Mouse (Mus musculus) kidney, embryonic 16.5 days (tissue): ENCODE measurements around the gene Ubr3. TPM values are rescaled to one million over a fixed set of nuclear protein-coding genes. Genes with fewer than 3 reads are reported as not detected.
A peak's percentile ranks its signal among the peaks of the same experiment; 100 is the strongest.
"Not testable (repeated sequence)": the region's sequence is repeated elsewhere in the genome, so short reads cannot be mapped to it uniquely, and the experiment has no call there.

ENCODE experiments used
- ATAC-seq: fragments of 200-750 bp; cut with Nextera tagmentation; 2 replicates; pipeline ENCODE4 v1.8.0; 2017; ENCODE audit warnings: moderate TSS enrichment; ENCODE audit not compliant: low FRiP score, low TSS enrichment
- H3K27ac ChIP-seq: fragments of 300-500 bp; sonication (generic); 2 replicates; pipeline ENCODE4 v1.5.1; 2014; ENCODE audit warnings: low read length
- H3K27me3 ChIP-seq: fragments of 300-500 bp; sonication (generic); 2 replicates; pipeline ENCODE4 v1.6.1; 2014; ENCODE audit warnings: low read length, control low read depth, mixed read lengths; ENCODE audit not compliant: insufficient read depth
- H3K36me3 ChIP-seq: fragments of 300-500 bp; sonication (generic); 2 replicates; pipeline ENCODE4 v1.6.1; 2014; ENCODE audit warnings: low read length, control low read depth, mixed read lengths; ENCODE audit not compliant: insufficient read depth
- H3K4me1 ChIP-seq: fragments of 300-500 bp; sonication (generic); 2 replicates; pipeline ENCODE4 v1.6.1; 2014; ENCODE audit warnings: low read length, control low read depth, mixed read lengths; ENCODE audit not compliant: insufficient read depth
- H3K4me2 ChIP-seq: fragments of 300-500 bp; sonication (generic); replicated peaks from 2 replicates; pipeline ENCODE4 v1.6.1; 2014; ENCODE audit warnings: low read depth, low read length
- H3K4me3 ChIP-seq: fragments of 300-500 bp; sonication (generic); 2 replicates; pipeline ENCODE4 v1.5.1; 2014; ENCODE audit warnings: mild to moderate bottlenecking, low read length
- H3K9ac ChIP-seq: fragments of 300-500 bp; sonication (generic); replicated peaks from 2 replicates; pipeline ENCODE4 v1.6.1; 2014; ENCODE audit warnings: low read length
- H3K9me3 ChIP-seq: fragments of 300-500 bp; sonication (generic); 2 replicates; pipeline ENCODE4 v1.6.1; 2016; ENCODE audit warnings: low read length, control low read depth
- WGBS: fragments of 180-500 bp; shearing (Covaris S2); extraction: QIAGEN DNeasy Blood & Tissue Kit; methylation state at CpG from one replicate; pipeline ENCODE4 v1.1.7; 2014; 5-methylcytosine and 5-hydroxymethylcytosine counted together
- polyA plus RNA-seq: library from polyadenylated mRNA; unstranded; fragments of >200 nt; fragmentation: Nextera tagmentation; extraction: Ambion mirVana; gene quantifications from 2 replicates; pipeline ENCODE4 v1.2.1, GENCODE M21; 2015

Ubr3 gene
- polyA plus RNA-seq, 1 experiment from 2014 or later = 12.7 TPM

DNA sequence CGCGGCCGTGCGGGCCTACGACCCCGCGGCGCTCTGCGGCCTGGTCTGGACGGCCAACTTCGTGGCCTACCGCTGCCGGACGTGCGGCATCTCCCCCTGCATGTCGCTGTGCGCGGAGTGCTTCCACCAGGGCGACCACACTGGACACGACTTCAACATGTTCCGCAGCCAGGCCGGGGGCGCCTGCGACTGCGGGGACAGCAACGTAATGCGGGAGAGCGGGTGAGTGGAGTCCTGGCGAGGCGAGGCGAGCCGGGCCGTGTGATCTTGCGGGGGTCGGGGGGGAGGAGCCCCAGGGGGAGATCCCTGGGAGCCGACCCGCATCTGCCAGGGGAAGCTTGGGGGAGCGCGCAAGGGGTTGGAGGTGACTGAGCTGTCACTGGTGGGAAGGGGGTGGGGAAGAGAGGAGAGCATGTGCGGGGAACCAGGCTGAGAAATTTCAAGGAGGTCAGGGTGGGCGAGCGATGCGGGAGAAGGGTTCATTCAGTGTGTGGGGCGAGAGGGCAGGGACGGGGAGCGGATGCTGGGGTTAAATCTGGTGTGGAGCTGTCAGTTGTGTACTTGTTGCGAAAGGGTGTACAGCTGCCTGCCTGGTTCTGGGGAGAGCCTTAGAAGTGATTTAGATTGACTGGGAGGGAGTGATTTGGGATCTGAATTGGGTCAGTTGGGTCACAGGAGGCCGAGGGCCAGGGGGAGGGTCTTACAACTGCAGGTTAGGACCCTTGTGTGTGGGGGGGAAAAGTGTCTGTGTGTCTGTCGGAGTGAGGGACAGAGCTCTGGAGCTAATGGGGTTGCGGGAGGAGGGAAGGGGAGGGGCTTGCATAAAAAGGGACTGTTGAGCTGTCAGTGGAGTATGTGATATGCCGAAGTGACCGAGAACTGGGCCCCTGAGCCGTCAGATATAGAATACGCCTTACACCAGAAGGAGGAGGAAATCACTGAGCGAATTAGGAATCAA is 851 bp downstream of the Ubr3 start:
- Histone ChIP-seq H3K4me1 (peaks cover 8% of the 10 kb centered on the region), H3K27me3 (no peaks in the 10 kb centered on the region), H3K27ac (peak overlapping the region; percentile 81), H3K4me2 (peak overlapping the region; percentile 95), H3K9ac (peak overlapping the region; percentile 95), H3K9me3 (no peaks in the 10 kb centered on the region), H3K36me3 (0 out of 2 replicates have a peak, but pooled peaks cover 8% of the 10 kb centered on the region), H3K4me3 (peak overlapping the region; percentile 76)
- ATAC-seq = peak; percentile 61
- WGBS = under 1% methylated on average over 54 of the region's 55 CpGs

GRCm38 (mm10) chr2:69903541-69903940 is 6.5 kb downstream of the Ubr3 start:
- WGBS = 96% methylated on average over 3 of the region's 3 CpGs
- Histone ChIP-seq H3K9ac (no peak overlapping the region), H3K27me3 (no peaks in the 10 kb centered on the region), H3K36me3 (peaks cover 16% of the 10 kb centered on the region; the same call in 1 of the 2 replicates), H3K4me2 (no peak overlapping the region), H3K27ac (no peak overlapping the region), H3K4me1 (peaks cover 5% of the 10 kb centered on the region), H3K4me3 (no peak overlapping the region), H3K9me3 (no peaks in the 10 kb centered on the region)
- no peak for ATAC-seq

- not testable (repeated sequence) for H3K9me3 ChIP-seq, H3K4me3 ChIP-seq, H3K4me1 ChIP-seq, H3K4me2 ChIP-seq, ATAC-seq, H3K27me3 ChIP-seq, H3K27ac ChIP-seq, H3K36me3 ChIP-seq, H3K9ac ChIP-seq
- 83% methylated on average over 4 of the region's 4 CpGs for WGBS
Measured at GRCm38 (mm10) chr2:69907394-69907793, 10.3 kb downstream of the Ubr3 start.

DNA sequence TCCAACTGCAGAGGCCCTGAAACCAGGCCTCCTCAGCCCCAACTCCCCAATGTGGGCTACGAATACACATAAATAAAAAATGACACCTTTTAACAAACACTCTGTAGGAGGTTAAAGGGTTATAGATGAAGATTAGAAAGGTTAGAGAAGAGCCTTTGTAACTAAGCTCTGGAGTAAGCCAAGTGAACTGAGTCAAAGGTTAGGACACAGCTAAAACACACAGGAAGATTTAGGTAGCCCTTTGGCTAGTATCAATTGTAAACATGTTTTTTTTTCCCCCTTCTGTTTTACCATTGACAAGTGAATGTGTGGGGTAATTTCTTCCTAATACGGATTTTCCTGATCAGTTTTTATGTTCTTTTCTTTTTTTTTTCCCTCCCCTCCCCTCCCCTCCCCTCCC is 15.8 kb downstream of the Ubr3 start:
- H3K36me3 ChIP-seq = peaks cover 12% of the 10 kb centered on the region
- H3K27ac ChIP-seq = no peak overlapping the region
- WGBS = 48% methylated on average over 2 of the region's 2 CpGs
- H3K4me2 ChIP-seq = no peak overlapping the region
- no peaks in the 10 kb centered on the region for H3K27me3 ChIP-seq
- H3K9me3 ChIP-seq = no peaks in the 10 kb centered on the region
- H3K4me3 ChIP-seq = no peak overlapping the region
- no peak overlapping the region for H3K9ac ChIP-seq
- ATAC-seq = no peak
- no peaks in the 10 kb centered on the region for H3K4me1 ChIP-seq

DNA sequence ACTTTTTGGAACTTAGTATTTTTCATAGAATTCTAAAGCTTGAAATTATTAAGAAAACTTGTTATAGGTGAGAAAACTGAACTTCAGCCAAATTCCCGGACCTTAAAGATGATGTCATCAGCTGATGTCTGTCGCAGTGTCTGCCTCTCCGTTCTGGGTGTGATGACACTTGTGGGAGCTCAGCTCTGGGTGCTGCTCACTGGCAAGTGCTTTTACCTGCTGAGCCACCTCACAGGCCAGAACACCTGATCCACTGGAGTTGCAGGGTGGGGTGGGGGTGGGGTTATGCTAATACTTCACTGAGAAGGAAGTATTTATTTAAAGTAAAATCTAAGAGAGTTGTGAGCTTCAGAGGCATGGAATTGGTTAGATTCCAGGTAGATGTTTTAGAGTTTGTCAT is 20.3 kb downstream of the Ubr3 start:
- no peak overlapping the region for H3K4me2 ChIP-seq
- no peak for ATAC-seq
- H3K9ac ChIP-seq = no peak overlapping the region
- H3K9me3 ChIP-seq = no peaks in the 10 kb centered on the region
- H3K36me3 ChIP-seq = peaks cover 13% of the 10 kb centered on the region
- no peaks in the 10 kb centered on the region for H3K27me3 ChIP-seq
- no peaks in the 10 kb centered on the region for H3K4me1 ChIP-seq
- no peak overlapping the region for H3K4me3 ChIP-seq
- WGBS = 90% methylated on average over 3 of the region's 3 CpGs
- no peak overlapping the region for H3K27ac ChIP-seq

DNA sequence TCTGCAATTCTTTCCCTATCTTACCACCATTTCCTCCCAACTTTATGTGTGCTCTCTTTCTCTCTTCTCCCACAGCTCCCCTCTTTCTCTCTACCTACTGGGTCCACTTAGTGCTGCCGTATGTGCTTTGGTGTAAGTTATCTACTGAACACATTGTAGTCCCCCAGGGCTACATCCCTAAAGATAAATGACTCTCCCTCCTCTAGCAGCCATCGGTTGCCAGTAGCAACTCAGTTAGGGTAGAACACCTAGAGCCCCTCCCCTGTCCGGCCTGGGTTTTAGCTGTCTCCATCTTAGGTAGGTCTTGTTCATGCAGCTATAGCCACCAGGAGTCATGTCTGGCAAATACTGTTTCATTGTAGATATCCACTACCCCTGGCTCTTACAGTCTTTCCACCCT is 27.9 kb downstream of the Ubr3 start:
- no peak for ATAC-seq
- Histone ChIP-seq H3K9ac (no peak overlapping the region), H3K9me3 (no peaks in the 10 kb centered on the region), H3K27ac (no peak overlapping the region), H3K36me3 (peaks cover 26% of the 10 kb centered on the region), H3K4me3 (no peak overlapping the region), H3K27me3 (no peaks in the 10 kb centered on the region), H3K4me1 (no peaks in the 10 kb centered on the region), H3K4me2 (no peak overlapping the region)
- 87% methylated on average over 3 of the region's 3 CpGs for WGBS

DNA sequence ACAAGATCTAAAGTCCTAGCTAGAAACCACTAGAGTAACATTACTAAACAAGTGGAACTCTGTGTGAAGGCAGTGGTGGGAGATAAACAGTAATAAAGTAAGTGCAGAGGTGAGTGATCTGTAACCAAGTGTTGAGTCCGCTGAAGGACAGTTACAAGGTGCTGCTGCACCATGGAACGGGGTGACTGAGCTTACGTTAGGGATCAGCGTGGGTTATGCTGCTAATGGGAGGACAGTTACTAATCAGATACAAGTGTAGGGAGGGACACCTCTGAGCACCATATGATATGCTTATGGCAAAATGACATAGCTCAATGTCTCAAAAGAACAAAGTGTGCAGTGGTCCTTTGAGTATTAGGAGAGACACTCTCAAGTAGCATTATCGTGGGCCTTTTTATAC is 39.3 kb downstream of the Ubr3 start:
- no peak overlapping the region for H3K4me2 ChIP-seq

GRCm38 (mm10) chr2:69939226-69939625 is 42.2 kb downstream of the Ubr3 start:
- peaks cover 17% of the 10 kb centered on the region for H3K36me3 ChIP-seq
- no peaks in the 10 kb centered on the region for H3K4me1 ChIP-seq
- no peak for ATAC-seq
- no peak overlapping the region for H3K4me3 ChIP-seq
- H3K4me2 ChIP-seq = no peak overlapping the region
- H3K27me3 ChIP-seq = no peaks in the 10 kb centered on the region
- no peak overlapping the region for H3K27ac ChIP-seq
- H3K9me3 ChIP-seq = no peaks in the 10 kb centered on the region
- no peak overlapping the region for H3K9ac ChIP-seq
- WGBS = 82% methylated on average over 4 of the region's 4 CpGs

More for the DNA sequence above, 39.3 kb downstream of the Ubr3 start:
- no peaks in the 10 kb centered on the region for H3K4me1 ChIP-seq
- H3K27ac ChIP-seq = no peak overlapping the region
- no peaks in the 10 kb centered on the region for H3K9me3 ChIP-seq
- no peaks in the 10 kb centered on the region for H3K27me3 ChIP-seq
- no peak overlapping the region for H3K9ac ChIP-seq
- H3K36me3 ChIP-seq = peaks cover 17% of the 10 kb centered on the region
- no peak overlapping the region for H3K4me3 ChIP-seq
- no peak for ATAC-seq
- WGBS = 87% methylated on average over 5 of the region's 5 CpGs

GRCm38 (mm10) chr2:69939649-69940048 is 42.6 kb downstream of the Ubr3 start:
- no peak for ATAC-seq
- Histone ChIP-seq H3K9me3 (no peaks in the 10 kb centered on the region), H3K27ac (no peak overlapping the region), H3K9ac (no peak overlapping the region), H3K4me3 (no peak overlapping the region), H3K4me1 (no peaks in the 10 kb centered on the region), H3K27me3 (no peaks in the 10 kb centered on the region), H3K36me3 (peaks cover 17% of the 10 kb centered on the region), H3K4me2 (no peak overlapping the region)
- WGBS = 94% methylated on average over 5 of the region's 5 CpGs

- WGBS = 91% methylated on average over 4 of the region's 4 CpGs
- no peak overlapping the region for H3K4me2 ChIP-seq
- H3K27ac ChIP-seq = no peak overlapping the region
- no peaks in the 10 kb centered on the region for H3K27me3 ChIP-seq
- H3K9ac ChIP-seq = no peak overlapping the region
- H3K4me1 ChIP-seq = no peaks in the 10 kb centered on the region
- H3K36me3 ChIP-seq = peaks cover 10% of the 10 kb centered on the region; the same call in 1 of the 2 replicates
- H3K4me3 ChIP-seq = no peak overlapping the region
- no peaks in the 10 kb centered on the region for H3K9me3 ChIP-seq
- no peak for ATAC-seq
Measured at GRCm38 (mm10) chr2:69941391-69942030, 44.5 kb downstream of the Ubr3 start.
